17 mouse cellular contexts compared by ENCODE assay signal in genomic region chr3:52863146-52863849, GRCm38 (mm10).
"Had no signal": no experiment of that assay in that cellular context is flagged by ENCODE, and none has a peak within 500 bp of the region (broad histone marks: within the 10 kb centered on the region; RNA-seq: fewer than 3 reads in every experiment).

No protein-coding gene starts in this region.

- H3K9ac ChIP-seq: kidney, embryonic 15.5 days; limb, embryonic 12.5 days; liver, embryonic 13.5 days; liver, postnatal 0 days; midbrain, embryonic 15.5 days; neural tube, embryonic 13.5 days had no signal

- H3K27me3 ChIP-seq: kidney, embryonic 15.5 days; limb, embryonic 12.5 days; liver, embryonic 13.5 days; megakaryocyte, embryonic 14.5 days; midbrain, embryonic 15.5 days; neural tube, embryonic 13.5 days had no signal

- H3K4me3 ChIP-seq: kidney, embryonic 15.5 days; left cerebral cortex, adult 2 months; limb, embryonic 12.5 days; liver, embryonic 13.5 days; megakaryocyte, embryonic 14.5 days; midbrain, embryonic 15.5 days; neural tube, embryonic 13.5 days had no signal

- H3K4me2 ChIP-seq: kidney, embryonic 15.5 days; limb, embryonic 12.5 days; liver, embryonic 13.5 days; midbrain, embryonic 11.5 days; midbrain, embryonic 15.5 days; neural tube, embryonic 13.5 days had no signal

- H3K36me3 ChIP-seq: kidney, embryonic 15.5 days; limb, embryonic 12.5 days; liver, embryonic 13.5 days; midbrain, embryonic 15.5 days; neural tube, embryonic 13.5 days had no signal

- DNase-seq: kidney, adult 2 months; kidney, postnatal 14 days; liver; liver, embryonic 13.5 days; liver, postnatal 0 days; right cerebral cortex, adult 18-20 months; right cerebral cortex, postnatal 25 days; thymus, adult 18-20 months; thymus, postnatal 25 days had no signal

- H3K9me3 ChIP-seq: kidney, embryonic 15.5 days; limb, embryonic 12.5 days; liver, embryonic 13.5 days; megakaryocyte, embryonic 14.5 days; midbrain, embryonic 15.5 days; neural tube, embryonic 13.5 days had no signal

- H3K4me1 ChIP-seq: liver, embryonic 13.5 days; midbrain, embryonic 15.5 days; neural tube, embryonic 13.5 days had no signal

- H3K27ac ChIP-seq: kidney, embryonic 15.5 days; left cerebral cortex, adult 2 months; limb, embryonic 12.5 days; liver, embryonic 13.5 days; midbrain, embryonic 15.5 days; neural tube, embryonic 13.5 days; stomach, postnatal 0 days had no signal

- ATAC-seq: liver, postnatal 0 days; midbrain, embryonic 15.5 days had no signal
